Mouse (Mus musculus): ENCODE measurements around the gene Lrp8. TPM values are rescaled to one million over a fixed set of nuclear protein-coding genes. Genes with fewer than 3 reads are reported as not detected.

Gene Lrp8
- polyA plus RNA-seq, 1 experiment from 2014 or later = 1.9 TPM

DNA sequence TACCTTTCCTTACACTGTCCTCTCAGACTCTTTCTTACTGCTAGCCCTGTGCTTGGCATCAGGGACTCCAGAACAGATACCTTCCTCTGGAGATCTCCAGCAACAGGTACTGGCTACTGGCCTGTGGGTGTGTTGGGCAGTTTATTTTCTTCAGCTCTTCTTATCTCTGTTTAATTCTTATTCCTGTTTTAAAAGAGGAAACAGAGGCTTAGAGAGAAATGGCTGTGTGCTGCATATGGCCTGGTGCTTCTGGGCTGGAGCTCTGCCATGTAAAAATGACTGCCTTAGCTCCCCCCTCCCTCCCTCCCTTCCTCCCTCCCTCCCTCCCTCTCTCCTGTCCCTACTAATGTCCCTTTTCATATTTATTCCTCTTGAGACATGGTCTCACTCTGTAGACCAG is 6.6 kb downstream of the Lrp8 start:
- ATAC-seq (ENCODE audit: insufficient read depth) (no peak), DNase-seq (no peak)
- Histone ChIP-seq H3K27ac (ENCODE audit: low read depth) (no peak overlapping the region), H3K4me2 (no peak overlapping the region), H3K9me3 (ENCODE audit: low read depth, low read length) (no peaks in the 10 kb centered on the region), H3K27me3 (ENCODE audit: insufficient read depth, low read length) (peaks cover 15% of the 10 kb centered on the region), H3K4me1 (ENCODE audit: insufficient read depth) (no peaks in the 10 kb centered on the region), H3K9ac (no peak overlapping the region), H3K4me3 (ENCODE audit: low read depth, low read length) (no peak overlapping the region), H3K36me3 (ENCODE audit: insufficient read depth) (no peaks in the 10 kb centered on the region)
- TF ChIP-seq CTCF (IDR thresholded peaks at IDR 0.05; ENCODE audit: low read depth) = no peak

GRCm38 (mm10) chr4:107811006-107811405 is 8.9 kb downstream of the Lrp8 start:
- 83% methylated on average over 3 of the region's 3 CpGs for WGBS
- ATAC-seq (ENCODE audit: insufficient read depth) (no peak), DNase-seq (no peak)
- Histone ChIP-seq H3K9ac (no peak overlapping the region), H3K4me2 (no peak overlapping the region), H3K27me3 (ENCODE audit: insufficient read depth, low read length) (no peaks in the 10 kb centered on the region), H3K4me3 (ENCODE audit: low read depth, low read length) (no peak overlapping the region), H3K27ac (ENCODE audit: low read depth) (no peak overlapping the region), H3K4me1 (ENCODE audit: insufficient read depth) (no peaks in the 10 kb centered on the region), H3K36me3 (ENCODE audit: insufficient read depth) (no peaks in the 10 kb centered on the region), H3K9me3 (ENCODE audit: low read depth, low read length) (no peaks in the 10 kb centered on the region)
- TF ChIP-seq CTCF (IDR thresholded peaks at IDR 0.05; ENCODE audit: low read depth) = no peak

DNA sequence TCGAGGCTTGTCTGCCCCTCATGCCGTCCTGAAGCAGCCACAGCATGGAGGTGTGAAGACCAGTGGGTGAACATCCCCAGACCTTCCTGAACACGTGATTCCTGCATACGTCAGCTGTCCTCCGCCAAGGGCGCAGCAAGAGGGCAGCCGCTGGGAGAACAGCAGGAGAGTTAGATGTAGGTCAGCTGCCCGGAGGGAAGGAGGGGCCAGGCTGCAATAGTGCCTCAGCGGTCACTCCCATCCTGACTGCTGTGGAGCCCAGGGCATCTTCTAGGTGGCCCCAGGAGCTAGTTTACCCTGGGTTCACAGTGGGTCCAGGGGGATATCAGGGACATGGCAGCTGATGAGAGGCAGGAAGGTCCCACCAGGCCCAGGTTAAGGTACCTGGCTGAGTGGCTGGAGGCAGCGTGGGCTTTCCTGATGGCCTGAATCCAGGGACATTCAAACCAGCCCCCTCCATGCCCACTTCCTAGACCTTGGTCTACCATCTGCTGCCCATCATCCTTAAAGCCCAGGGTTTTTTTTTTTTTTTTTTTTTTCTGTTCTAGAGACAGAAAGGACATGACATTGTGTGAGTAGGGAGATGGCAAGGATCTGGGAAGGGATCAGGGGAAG is 9.8 kb downstream of the Lrp8 start:
- 39% methylated on average over 10 of the region's 10 CpGs for WGBS
- no peak for ATAC-seq (ENCODE audit: insufficient read depth)
- TF ChIP-seq CTCF (IDR thresholded peaks at IDR 0.05; ENCODE audit: low read depth) = no peak
- H3K27ac ChIP-seq (ENCODE audit: low read depth) = no peak overlapping the region
- no peak overlapping the region for H3K9ac ChIP-seq
- H3K9me3 ChIP-seq (ENCODE audit: low read depth, low read length) = no peaks in the 10 kb centered on the region
- H3K36me3 ChIP-seq (ENCODE audit: insufficient read depth) = no peaks in the 10 kb centered on the region
- no peak overlapping the region for H3K4me3 ChIP-seq (ENCODE audit: low read depth, low read length)
- DNase-seq = no peak
- no peaks in the 10 kb centered on the region for H3K4me1 ChIP-seq (ENCODE audit: insufficient read depth)
- H3K4me2 ChIP-seq = no peak overlapping the region
- H3K27me3 ChIP-seq (ENCODE audit: insufficient read depth, low read length) = no peaks in the 10 kb centered on the region

DNA sequence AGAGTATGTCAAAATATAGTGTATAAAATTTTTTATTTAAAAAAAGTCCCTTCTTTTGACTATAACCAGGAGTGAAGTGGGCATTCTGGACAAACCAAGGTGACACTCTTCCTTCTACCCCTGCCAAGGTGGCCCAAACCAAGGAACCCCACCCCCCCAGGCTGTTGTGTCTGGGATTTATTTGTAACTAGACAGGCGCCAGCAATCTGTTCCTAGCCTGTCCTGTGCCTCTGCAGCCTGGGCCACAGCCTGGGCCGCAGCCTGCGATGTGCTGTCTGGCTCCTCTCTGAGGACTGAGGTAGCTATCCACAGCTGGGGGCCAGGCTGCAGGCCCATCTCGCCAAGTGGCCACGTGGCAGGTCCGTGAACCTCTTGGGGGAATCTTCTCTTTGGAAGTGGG is 10.3 kb downstream of the Lrp8 start:
- WGBS = 81% methylated on average over 6 of the region's 6 CpGs
- Histone ChIP-seq H3K36me3 (ENCODE audit: insufficient read depth) (no peaks in the 10 kb centered on the region), H3K4me2 (no peak overlapping the region), H3K4me3 (ENCODE audit: low read depth, low read length) (no peak overlapping the region), H3K9me3 (ENCODE audit: low read depth, low read length) (no peaks in the 10 kb centered on the region), H3K27ac (ENCODE audit: low read depth) (no peak overlapping the region), H3K4me1 (ENCODE audit: insufficient read depth) (no peaks in the 10 kb centered on the region), H3K27me3 (ENCODE audit: insufficient read depth, low read length) (no peaks in the 10 kb centered on the region), H3K9ac (no peak overlapping the region)
- no peak for TF ChIP-seq CTCF (IDR thresholded peaks at IDR 0.05; ENCODE audit: low read depth)
- no peak for DNase-seq
- no peak for ATAC-seq (ENCODE audit: insufficient read depth)

DNA sequence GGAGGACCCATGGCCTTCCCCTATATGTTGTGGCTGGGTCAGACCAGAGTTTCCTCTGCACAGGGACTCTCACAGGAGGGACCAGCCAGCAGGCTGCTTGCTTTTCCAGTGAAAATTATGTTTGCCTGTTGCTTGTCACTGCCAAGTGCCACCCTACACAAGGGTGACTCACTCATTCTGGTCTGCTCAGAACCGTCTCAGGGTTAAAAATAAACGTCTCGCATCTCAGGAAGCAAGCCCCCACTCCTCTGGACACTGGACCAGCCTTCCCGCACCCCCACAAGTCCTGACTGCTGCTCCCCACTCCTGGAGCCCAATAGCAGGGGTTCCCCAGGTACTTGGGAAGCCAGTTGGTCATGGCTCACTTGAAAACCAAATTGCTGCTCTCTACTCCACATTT is 14.4 kb downstream of the Lrp8 start:
- H3K27ac ChIP-seq (ENCODE audit: low read depth) = no peak overlapping the region
- 68% methylated on average over 4 of the region's 4 CpGs for WGBS
- H3K4me3 ChIP-seq (ENCODE audit: low read depth, low read length) = no peak overlapping the region
- no peak overlapping the region for H3K9ac ChIP-seq
- no peaks in the 10 kb centered on the region for H3K4me1 ChIP-seq (ENCODE audit: insufficient read depth)
- H3K27me3 ChIP-seq (ENCODE audit: insufficient read depth, low read length) = no peaks in the 10 kb centered on the region
- no peak for DNase-seq
- no peak for ATAC-seq (ENCODE audit: insufficient read depth)
- no peaks in the 10 kb centered on the region for H3K9me3 ChIP-seq (ENCODE audit: low read depth, low read length)
- H3K36me3 ChIP-seq (ENCODE audit: insufficient read depth) = no peaks in the 10 kb centered on the region
- no peak for TF ChIP-seq CTCF (IDR thresholded peaks at IDR 0.05; ENCODE audit: low read depth)
- H3K4me2 ChIP-seq = no peak overlapping the region

DNA sequence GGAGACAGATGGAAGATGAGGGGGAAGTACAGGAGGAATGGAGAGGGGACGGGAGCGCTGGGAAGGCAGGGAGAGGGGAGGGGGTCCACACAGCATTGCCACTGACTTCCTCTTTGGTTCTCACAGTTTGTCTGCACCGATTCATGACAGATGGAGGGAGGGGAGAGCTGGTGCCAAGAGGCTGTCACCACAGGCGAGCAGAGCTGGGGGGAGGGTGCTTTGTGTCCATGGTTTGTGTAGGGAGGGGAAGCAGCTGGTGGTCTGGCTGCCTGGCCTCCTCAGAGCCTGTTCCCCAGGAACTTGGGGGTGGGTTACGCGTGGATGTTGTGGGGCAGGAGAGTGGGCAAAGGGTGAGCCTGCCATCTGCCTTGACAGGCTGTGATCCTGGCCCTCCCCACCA is 15.4 kb downstream of the Lrp8 start:
- peak; percentile 68; the same call in 1 of the 2 replicates for ATAC-seq (ENCODE audit: insufficient read depth)
- H3K36me3 ChIP-seq (ENCODE audit: insufficient read depth) = no peaks in the 10 kb centered on the region

DNA sequence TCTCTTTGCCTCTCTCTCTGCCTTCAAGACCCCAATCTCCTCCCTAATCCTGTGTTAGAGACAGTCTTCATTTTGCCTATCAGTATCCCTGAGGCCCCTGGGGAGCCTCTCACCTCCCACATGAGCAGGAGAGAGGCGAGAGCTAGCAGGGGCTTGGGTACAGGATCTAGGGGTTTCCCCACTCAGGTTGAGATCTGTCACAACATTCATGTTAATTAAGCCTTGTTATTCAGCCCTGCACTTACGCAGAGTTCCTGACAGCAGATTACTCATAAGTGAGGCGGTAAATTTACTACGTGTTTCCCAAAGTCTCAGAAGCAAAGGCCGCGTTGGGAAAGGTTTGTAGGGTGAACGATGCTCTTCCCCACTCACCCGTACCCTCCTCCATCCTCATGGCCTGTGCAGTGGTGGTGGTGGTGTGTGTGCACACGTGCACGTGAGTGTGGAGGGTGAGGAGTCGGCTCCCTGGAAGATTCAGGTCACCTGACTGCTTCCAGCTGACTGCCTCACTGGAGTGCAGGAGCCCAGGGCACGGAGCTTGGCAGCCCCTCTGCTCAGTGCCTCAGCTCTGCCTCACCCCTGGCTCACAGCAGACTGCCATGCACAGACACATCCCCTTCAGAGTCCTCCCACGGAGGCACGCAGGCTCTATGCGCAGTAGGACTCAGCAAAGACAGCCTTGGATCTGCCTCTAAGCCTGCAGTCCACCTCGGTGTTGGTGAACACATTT is 18.1 kb downstream of the Lrp8 start:
- ATAC-seq (ENCODE audit: insufficient read depth) (no peak), DNase-seq (no peak)
- H3K4me1 ChIP-seq (ENCODE audit: insufficient read depth) = no peaks in the 10 kb centered on the region
- no peak overlapping the region for H3K4me3 ChIP-seq (ENCODE audit: low read depth, low read length)
- no peaks in the 10 kb centered on the region for H3K27me3 ChIP-seq (ENCODE audit: insufficient read depth, low read length)
- no peak overlapping the region for H3K4me2 ChIP-seq
- H3K9me3 ChIP-seq (ENCODE audit: low read depth, low read length) = no peaks in the 10 kb centered on the region
- H3K27ac ChIP-seq (ENCODE audit: low read depth) = no peak overlapping the region
- 53% methylated on average over 16 of the region's 16 CpGs for WGBS
- no peak overlapping the region for H3K9ac ChIP-seq
- TF ChIP-seq CTCF (IDR thresholded peaks at IDR 0.05; ENCODE audit: low read depth) = no peak
- no peaks in the 10 kb centered on the region for H3K36me3 ChIP-seq (ENCODE audit: insufficient read depth)

More for the DNA sequence above, 15.4 kb downstream of the Lrp8 start:
- no peak overlapping the region for H3K4me3 ChIP-seq (ENCODE audit: low read depth, low read length)
- no peak for TF ChIP-seq CTCF (IDR thresholded peaks at IDR 0.05; ENCODE audit: low read depth)
- H3K9me3 ChIP-seq (ENCODE audit: low read depth, low read length) = no peaks in the 10 kb centered on the region
- peak; percentile 76 for DNase-seq
- no peak overlapping the region for H3K4me2 ChIP-seq
- H3K27ac ChIP-seq (ENCODE audit: low read depth) = no peak overlapping the region
- WGBS = 29% methylated on average over 6 of the region's 6 CpGs
- H3K9ac ChIP-seq = no peak overlapping the region; the same call in 1 of the 2 replicates
- no peaks in the 10 kb centered on the region for H3K27me3 ChIP-seq (ENCODE audit: insufficient read depth, low read length)
- no peaks in the 10 kb centered on the region for H3K4me1 ChIP-seq (ENCODE audit: insufficient read depth)
